Mouse (Mus musculus): ENCODE results near the gene Olfr1298.

Olfr1298 gene

GRCm38 (mm10) chr2:111649101-111649500, at the start of gene Olfr1298:
Gene Olfr1298 (minus strand): TSS chr2:111649201.
- no peak for DNase-seq

DNA sequence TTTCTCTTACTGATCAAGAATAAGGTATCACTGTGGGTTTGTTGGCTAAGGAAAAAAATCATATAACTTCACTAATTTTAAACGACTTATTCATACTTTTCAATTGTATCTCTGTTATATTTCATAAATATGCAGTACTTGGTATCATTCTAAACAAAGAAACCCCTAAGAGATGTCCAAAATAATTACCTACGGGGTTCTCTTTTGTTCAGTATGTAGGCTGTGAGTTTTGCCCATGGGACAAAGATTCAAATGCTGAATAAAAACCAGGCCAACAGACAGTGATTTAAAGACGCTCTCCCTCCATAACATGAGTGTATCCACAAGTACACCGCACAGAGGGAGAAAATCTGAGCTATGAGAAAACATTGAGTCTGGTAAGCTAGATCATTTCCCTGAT, 12.1 kb upstream of the Olfr1298 start, which contains the start of gene Olfr1299:
Olfr1299 (plus strand) TSS at position 301 of the 400 bp plus-strand sequence.
- DNase-seq, result no peak

DNA sequence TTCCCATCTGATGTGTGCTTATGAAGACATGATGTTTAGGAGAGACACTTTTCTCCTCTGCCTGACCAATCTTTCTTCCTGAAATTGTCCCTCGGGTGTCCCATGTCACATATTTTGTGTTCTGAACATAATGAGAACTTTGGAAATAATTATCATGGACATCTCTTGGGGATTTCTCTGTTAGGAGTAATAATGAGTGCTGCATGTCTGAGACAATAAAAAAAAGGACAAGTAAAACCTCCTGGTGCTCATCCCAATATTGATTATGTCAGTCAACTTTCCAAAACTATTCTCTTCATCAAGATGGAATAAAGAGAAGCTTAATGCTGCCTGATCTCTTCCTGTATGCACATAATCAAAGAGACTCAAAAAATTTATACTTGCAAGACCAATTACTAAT, 22.6 kb downstream of the Olfr1298 start, which contains the start of gene Olfr1297:
Olfr1297 (minus strand) TSS at position 101 of the 400 bp plus-strand sequence.
- no peak for DNase-seq
